Mouse (Mus musculus) intestine, embryonic 16.5 days (tissue): ENCODE measurements around the gene Mettl22. TPM values are rescaled to one million over a fixed set of nuclear protein-coding genes. Genes with fewer than 3 reads are reported as not detected.

Experiments used
- ATAC-seq: fragments of 200-750 bp; cut with Nextera tagmentation; 2 replicates; pipeline ENCODE4 v1.8.0; 2017; ENCODE audit warnings: moderate TSS enrichment, moderate library complexity
- H3K27ac ChIP-seq: fragments of 300-500 bp; sonication (generic); 2 replicates; pipeline ENCODE4 v1.5.1; 2014; ENCODE audit warnings: mild to moderate bottlenecking, low read length
- H3K27me3 ChIP-seq: fragments of 300-500 bp; sonication (generic); replicated peaks from 2 replicates; pipeline ENCODE4 v1.6.1; 2014; ENCODE audit warnings: low read length, control low read depth, mixed read lengths; ENCODE audit not compliant: control insufficient read depth, insufficient read depth
- H3K36me3 ChIP-seq: fragments of 300-500 bp; sonication (generic); 2 replicates; pipeline ENCODE4 v1.6.1; 2014; ENCODE audit warnings: low read length, control low read depth; ENCODE audit not compliant: control insufficient read depth, insufficient read depth
- H3K4me1 ChIP-seq: fragments of 300-500 bp; sonication (generic); 2 replicates; pipeline ENCODE4 v1.6.1; 2014; ENCODE audit warnings: low read length, control low read depth, mixed read lengths; ENCODE audit not compliant: control insufficient read depth, insufficient read depth
- H3K4me2 ChIP-seq: fragments of 300-500 bp; sonication (generic); 2 replicates; pipeline ENCODE4 v1.6.1; 2014; ENCODE audit warnings: low read depth, low read length, control low read depth
- H3K4me3 ChIP-seq: fragments of 300-500 bp; sonication (generic); 2 replicates; pipeline ENCODE4 v1.5.1; 2014; ENCODE audit warnings: mild to moderate bottlenecking, low read length
- H3K9ac ChIP-seq: fragments of 300-500 bp; sonication (generic); 2 replicates; pipeline ENCODE4 v1.6.1; 2014; ENCODE audit warnings: low read depth, low read length
- H3K9me3 ChIP-seq: fragments of 300-500 bp; sonication (generic); 2 replicates; pipeline ENCODE4 v1.6.1; 2016; ENCODE audit warnings: low read length, control low read depth; ENCODE audit not compliant: control insufficient read depth
- WGBS: fragments of 180-500 bp; shearing (Covaris S2); extraction: QIAGEN DNeasy Blood & Tissue Kit; methylation state at CpG from one replicate; pipeline ENCODE4 v1.1.7; 2014; 5-methylcytosine and 5-hydroxymethylcytosine counted together
- polyA plus RNA-seq: library from polyadenylated mRNA; unstranded; fragments of >200 nt; fragmentation: Nextera tagmentation; extraction: Ambion mirVana; gene quantifications from 2 replicates; pipeline ENCODE4 v1.2.1, GENCODE M21; 2015

Mettl22 gene
- polyA plus RNA-seq, 1 experiment from 2014 or later = 13.8 TPM

- peak; percentile 50; the same call in 1 of the 2 replicates for ATAC-seq
- Histone ChIP-seq H3K4me1 (no peaks in the 10 kb centered on the region), H3K27ac (no peak overlapping the region), H3K36me3 (no peaks in the 10 kb centered on the region), H3K4me2 (no peak overlapping the region), H3K9me3 (no peaks in the 10 kb centered on the region), H3K4me3 (no peak overlapping the region), H3K27me3 (no peaks in the 10 kb centered on the region), H3K9ac (no peak overlapping the region)
- 64% methylated on average over 6 of the region's 6 CpGs for WGBS
Observed at GRCm38 (mm10) chr16:8446256-8446655, 24.3 kb upstream of the Mettl22 start.

GRCm38 (mm10) chr16:8453301-8453700, 17.3 kb upstream of the Mettl22 start:
- H3K27me3 ChIP-seq = no peaks in the 10 kb centered on the region
- H3K4me2 ChIP-seq = no peak overlapping the region
- no peaks in the 10 kb centered on the region for H3K4me1 ChIP-seq
- no peak overlapping the region for H3K27ac ChIP-seq
- no peaks in the 10 kb centered on the region for H3K36me3 ChIP-seq
- ATAC-seq = no peak
- 67% methylated on average over 2 of the region's 2 CpGs for WGBS
- no peak overlapping the region for H3K9ac ChIP-seq
- no peaks in the 10 kb centered on the region for H3K9me3 ChIP-seq
- H3K4me3 ChIP-seq = no peak overlapping the region

- WGBS = 45% methylated on average over 2 of the region's 2 CpGs
- H3K36me3 ChIP-seq = no peaks in the 10 kb centered on the region
- no peak overlapping the region for H3K27ac ChIP-seq
Observed at GRCm38 (mm10) chr16:8455221-8455620, 15.4 kb upstream of the Mettl22 start.

DNA sequence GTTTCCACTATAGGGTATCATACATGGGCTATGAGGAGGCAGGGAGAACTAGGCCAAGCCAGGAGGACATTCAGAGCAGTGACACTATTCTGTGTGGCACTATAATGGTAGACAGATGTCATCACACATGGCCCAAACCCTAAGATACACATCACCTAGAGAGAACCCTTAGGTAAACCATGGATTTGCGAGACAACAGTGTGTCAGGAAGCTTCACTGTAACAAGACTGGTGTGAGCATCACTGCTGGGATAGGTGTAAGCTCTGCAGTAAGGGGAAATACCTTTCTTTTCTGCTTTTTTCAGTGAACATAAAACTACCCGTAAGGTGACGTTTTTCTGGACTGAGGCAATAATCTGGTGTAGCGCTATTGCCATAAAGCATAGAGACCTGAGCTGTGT, 12.2 kb upstream of the Mettl22 start:
- WGBS = 90% methylated on average over 4 of the region's 4 CpGs
- H3K4me2 ChIP-seq = no peak overlapping the region
- H3K4me1 ChIP-seq = no peaks in the 10 kb centered on the region
- H3K4me3 ChIP-seq = no peak overlapping the region
- H3K9ac ChIP-seq = no peak overlapping the region
- H3K27ac ChIP-seq = no peak overlapping the region
- no peak for ATAC-seq
- no peaks in the 10 kb centered on the region for H3K36me3 ChIP-seq
- H3K9me3 ChIP-seq = no peaks in the 10 kb centered on the region
- no peaks in the 10 kb centered on the region for H3K27me3 ChIP-seq

More at GRCm38 (mm10) chr16:8455221-8455620, 15.4 kb upstream of the Mettl22 start:
- H3K4me2 ChIP-seq = no peak overlapping the region
- H3K9ac ChIP-seq = no peak overlapping the region
- no peaks in the 10 kb centered on the region for H3K9me3 ChIP-seq
- no peaks in the 10 kb centered on the region for H3K4me1 ChIP-seq
- H3K4me3 ChIP-seq = no peak overlapping the region
- ATAC-seq = no peak
- H3K27me3 ChIP-seq = no peaks in the 10 kb centered on the region

- no peak overlapping the region for H3K4me2 ChIP-seq
- no peak overlapping the region for H3K9ac ChIP-seq
- 24% methylated on average over 6 of the region's 6 CpGs for WGBS
- no peaks in the 10 kb centered on the region for H3K27me3 ChIP-seq
- no peaks in the 10 kb centered on the region for H3K36me3 ChIP-seq
- H3K4me1 ChIP-seq = no peaks in the 10 kb centered on the region
- no peaks in the 10 kb centered on the region for H3K9me3 ChIP-seq
- no peak for ATAC-seq
- H3K4me3 ChIP-seq = no peak overlapping the region
- H3K27ac ChIP-seq = no peak overlapping the region
Observed at GRCm38 (mm10) chr16:8459098-8459497, 11.5 kb upstream of the Mettl22 start.

GRCm38 (mm10) chr16:8470132-8470531, 456 bp upstream of the Mettl22 start:
- WGBS = 68% methylated on average over 2 of the region's 2 CpGs
- peak overlapping the region; percentile 80 for H3K4me3 ChIP-seq
- no peak overlapping the region for H3K27ac ChIP-seq
- ATAC-seq = peak; percentile 49
- H3K9ac ChIP-seq = peak overlapping the region; percentile 85; the same call in 1 of the 2 replicates
- 0 out of 2 replicates have a peak, but pooled peaks cover 5% of the 10 kb centered on the region for H3K4me1 ChIP-seq
- H3K4me2 ChIP-seq = peak overlapping the region; percentile 73
- H3K9me3 ChIP-seq = no peaks in the 10 kb centered on the region
- H3K27me3 ChIP-seq = no peaks in the 10 kb centered on the region
- H3K36me3 ChIP-seq = no peaks in the 10 kb centered on the region

DNA sequence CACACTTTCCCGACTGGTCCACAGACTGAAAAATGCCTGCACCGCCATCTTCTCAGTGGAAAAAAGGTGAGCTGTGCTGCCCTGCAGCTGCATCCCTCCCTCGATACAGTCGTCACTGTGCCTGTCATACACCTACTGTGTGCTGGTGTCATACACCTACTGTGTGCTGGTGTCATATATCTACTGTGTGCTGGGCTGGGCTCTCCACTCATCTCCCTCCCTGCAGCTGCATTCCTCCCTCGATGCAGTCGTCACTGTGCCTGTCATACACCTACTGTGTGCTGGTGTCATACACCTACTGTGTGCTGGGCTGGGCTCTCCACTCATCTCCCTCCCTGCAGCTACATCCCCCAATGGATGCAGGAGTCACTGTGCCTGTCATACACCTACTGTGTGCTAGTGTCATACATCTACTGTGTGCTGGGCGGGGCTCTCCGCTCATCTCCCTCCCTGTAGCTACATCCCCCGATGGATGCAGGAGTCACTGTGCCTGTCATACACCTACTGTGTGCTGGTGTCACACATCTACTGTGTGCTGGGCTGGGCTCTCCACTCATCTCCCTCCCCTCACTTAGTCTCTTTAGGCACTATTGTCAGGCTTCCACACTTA, 16.9 kb downstream of the Mettl22 start:
- Histone ChIP-seq H3K4me1 (0 out of 2 replicates have a peak, but pooled peaks cover 3% of the 10 kb centered on the region), H3K4me2 (no peak overlapping the region), H3K27me3 (no peaks in the 10 kb centered on the region), H3K4me3 (no peak overlapping the region), H3K36me3 (peaks cover 7% of the 10 kb centered on the region; the same call in 1 of the 2 replicates), H3K27ac (no peak overlapping the region), H3K9me3 (no peaks in the 10 kb centered on the region), H3K9ac (no peak overlapping the region)
- no peak for ATAC-seq
- WGBS = 90% methylated on average over 9 of the region's 9 CpGs

- Histone ChIP-seq H3K27ac (no peak overlapping the region), H3K27me3 (no peaks in the 10 kb centered on the region), H3K9ac (no peak overlapping the region), H3K4me1 (0 out of 2 replicates have a peak, but pooled peaks cover 3% of the 10 kb centered on the region), H3K4me2 (no peak overlapping the region), H3K36me3 (no peaks in the 10 kb centered on the region; the same call in 1 of the 2 replicates), H3K4me3 (no peak overlapping the region), H3K9me3 (no peaks in the 10 kb centered on the region)
- ATAC-seq = no peak
- WGBS = 83% methylated on average over 5 of the region's 5 CpGs
Observed at GRCm38 (mm10) chr16:8489340-8489739, 18.8 kb downstream of the Mettl22 start.

GRCm38 (mm10) chr16:8491743-8492490, 21.3 kb downstream of the Mettl22 start:
- WGBS = 33% methylated on average over 13 of the region's 13 CpGs
- H3K4me1 ChIP-seq = 0 out of 2 replicates have a peak, but pooled peaks cover 3% of the 10 kb centered on the region
- H3K36me3 ChIP-seq = no peaks in the 10 kb centered on the region; the same call in 1 of the 2 replicates
- no peaks in the 10 kb centered on the region for H3K9me3 ChIP-seq
- ATAC-seq = peak; percentile 41; the same call in 1 of the 2 replicates
- no peak overlapping the region for H3K4me3 ChIP-seq
- H3K27me3 ChIP-seq = no peaks in the 10 kb centered on the region
- no peak overlapping the region for H3K4me2 ChIP-seq
- H3K27ac ChIP-seq = no peak overlapping the region
- no peak overlapping the region for H3K9ac ChIP-seq
